ENCODE assay signal across 1 mouse cellular context in genomic region chr5:92278942-92279537, GRCm38 (mm10).
TF ChIP-seq lines count a peak whose summit lies in the region.

No protein-coding gene starts in this region.

TF ChIP-seq in MEL, 35 proteins besides CTCF, POLR2A, EP300 and RAD21 (continued from another document):
- no peak for TF ChIP-seq MAFK (IDR thresholded peaks at IDR 0.05; ENCODE audit: borderline replicate concordance, low read depth, low read length)
- 0 out of 2 replicates have a peak, but pooled peaks have one; percentile 36 for TF ChIP-seq E2F4 (IDR thresholded peaks at IDR 0.05; ENCODE audit: borderline replicate concordance, low read depth, low read length)
- no peak for TF ChIP-seq CHD2 (IDR thresholded peaks at IDR 0.05; ENCODE audit: low read length)
- TF ChIP-seq NELFE (IDR thresholded peaks at IDR 0.05; ENCODE audit: low read depth, low read length), result no peak
- TF ChIP-seq JUND (IDR thresholded peaks at IDR 0.05; ENCODE audit: low read depth, low read length), result no peak
- TF ChIP-seq MAX (IDR thresholded peaks at IDR 0.05; ENCODE audit: low read length), result no peak
- no peak for TF ChIP-seq GABPA (IDR thresholded peaks at IDR 0.05; ENCODE audit: low read depth, low read length)
- no peak for TF ChIP-seq SMC3 (IDR thresholded peaks at IDR 0.05; ENCODE audit: low read depth, low read length)
- TF ChIP-seq MXI1 (IDR thresholded peaks at IDR 0.05; ENCODE audit: low read depth, low read length), result 0 out of 2 replicates have a peak, but pooled peaks have one; percentile 34
- 0 out of 2 replicates have a peak, but pooled peaks have one; percentile 30 for TF ChIP-seq TCF12 (IDR thresholded peaks at IDR 0.05; ENCODE audit: low read depth, low read length)
- TF ChIP-seq POLR2AphosphoS5 (IDR thresholded peaks at IDR 0.05; ENCODE audit: borderline replicate concordance, low read depth, low read length), result no peak
- TF ChIP-seq RCOR1 (IDR thresholded peaks at IDR 0.05; ENCODE audit: low read depth, low read length), result peak; percentile 80
- TF ChIP-seq ETS1 (IDR thresholded peaks at IDR 0.05; ENCODE audit: low read depth, low read length), result peak; percentile 64
